Mouse (Mus musculus) adrenal gland, adult 2 months (tissue): ENCODE data around the gene Ttll13. TPM values are rescaled to one million over a fixed set of nuclear protein-coding genes. Genes with fewer than 3 reads are reported as not detected.

Experiments used
- DNase-seq: peaks from one replicate; pipeline ENCODE4 v3.0.0; 2021
- polyA plus RNA-seq: library from polyadenylated mRNA; depleted of rRNA; stranded (reverse); fragments of >200 nt; gene quantifications from 2 replicates; pipeline ENCODE4 v1.2.3, GENCODE M21; 2012
- total RNA-seq, 2 experiments: library from RNA; stranded (reverse); gene quantifications; 2 replicates each; pipeline ENCODE4 v1.2.3; 2021

Ttll13 gene
- total and polyA plus RNA-seq, 3 experiments, result 0.66 to 1.2 (median 0.89) TPM

- DNase-seq, result peak; percentile 96
Measured at GRCm38 (mm10) chr7:80268897-80269750, 22.9 kb downstream of the Ttll13 start, which contains the start of gene Vps33b. Gene Vps33b (plus strand): TSS chr7:80269649.

- peak; percentile 68 for DNase-seq
Measured at GRCm38 (mm10) chr7:80269751-80270255, 23.6 kb downstream of the Ttll13 start.

- peak; percentile 59 for DNase-seq
Measured at GRCm38 (mm10) chr7:80273456-80273855, 27.3 kb downstream of the Ttll13 start.

- no peak for DNase-seq
Measured at GRCm38 (mm10) chr7:80276374-80276773, 30.2 kb downstream of the Ttll13 start.

- no peak for DNase-seq
Measured at GRCm38 (mm10) chr7:80280032-80280431, 33.9 kb downstream of the Ttll13 start.

GRCm38 (mm10) chr7:80280998-80281397 is 34.8 kb downstream of the Ttll13 start:
- DNase-seq, result no peak

- peak; percentile 68 for DNase-seq
Measured at GRCm38 (mm10) chr7:80281646-80282045, 35.5 kb downstream of the Ttll13 start.

- no peak for DNase-seq
Measured at GRCm38 (mm10) chr7:80283226-80283918, 37.2 kb downstream of the Ttll13 start.

- DNase-seq, result no peak
Measured at GRCm38 (mm10) chr7:80284391-80284790, 38.2 kb downstream of the Ttll13 start.

- no peak for DNase-seq
Measured at GRCm38 (mm10) chr7:80285725-80286124, 39.5 kb downstream of the Ttll13 start.

GRCm38 (mm10) chr7:80287736-80288135 is 41.6 kb downstream of the Ttll13 start:
- no peak for DNase-seq

- DNase-seq, result peak; percentile 100
Measured at GRCm38 (mm10) chr7:80294062-80294763, 48.0 kb downstream of the Ttll13 start, which contains the start of gene Prc1. Gene Prc1 (plus strand): TSS chr7:80294450.

- no peak for DNase-seq
Measured at GRCm38 (mm10) chr7:80294764-80295648, 48.8 kb downstream of the Ttll13 start.

GRCm38 (mm10) chr7:80296462-80296861 is 50.3 kb downstream of the Ttll13 start:
- DNase-seq, result no peak

- no peak for DNase-seq
Measured at GRCm38 (mm10) chr7:80297041-80297440, 50.9 kb downstream of the Ttll13 start.

- no peak for DNase-seq
Measured at GRCm38 (mm10) chr7:80298754-80299153, 52.6 kb downstream of the Ttll13 start.

- peak; percentile 42 for DNase-seq
Measured at GRCm38 (mm10) chr7:80299568-80299967, 53.4 kb downstream of the Ttll13 start.

GRCm38 (mm10) chr7:80301522-80301921 is 55.3 kb downstream of the Ttll13 start:
- no peak for DNase-seq

GRCm38 (mm10) chr7:80307766-80308165 is 61.6 kb downstream of the Ttll13 start:
- DNase-seq, result no peak
